Mouse (Mus musculus) layer of hippocampus, adult 9-10 months (tissue): Measurements from ENCODE around the gene Nadk2.

ENCODE experiments used
- DNase-seq: peaks from one replicate; pipeline ENCODE4 v3.0.0; 2022; ENCODE audit warnings: low spot score

The Nadk2 gene

GRCm38 (mm10) chr15:9087895-9088682, 17.0 kb downstream of the Nadk2 start:
- DNase-seq, result no peak

DNA sequence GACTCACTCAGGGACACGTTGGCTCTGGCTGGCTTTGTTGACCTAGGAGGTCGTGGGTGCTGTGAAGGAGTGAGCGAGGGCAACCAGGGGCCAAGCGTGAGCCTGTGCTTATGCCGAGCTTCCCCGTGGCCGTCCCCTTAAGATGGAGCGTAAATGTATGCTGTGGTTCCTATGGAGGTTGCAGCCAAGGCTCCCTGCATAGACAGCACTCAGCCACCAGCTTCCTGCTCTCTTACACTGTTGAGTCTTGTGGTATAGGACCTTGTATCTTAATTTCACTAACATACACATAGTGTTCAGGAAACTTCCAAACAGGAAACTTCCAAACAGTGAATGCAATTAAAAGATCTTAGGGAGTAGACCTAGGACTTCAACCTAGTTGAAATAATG, 17.6 kb downstream of the Nadk2 start:
- no peak for DNase-seq

- no peak for DNase-seq
Observed at GRCm38 (mm10) chr15:9089136-9089720, 18.2 kb downstream of the Nadk2 start.

GRCm38 (mm10) chr15:9090662-9091061, 19.6 kb downstream of the Nadk2 start:
- no peak for DNase-seq

GRCm38 (mm10) chr15:9093598-9094365, 22.7 kb downstream of the Nadk2 start:
- DNase-seq, result no peak

GRCm38 (mm10) chr15:9094366-9094750, 23.3 kb downstream of the Nadk2 start:
- no peak for DNase-seq

DNA sequence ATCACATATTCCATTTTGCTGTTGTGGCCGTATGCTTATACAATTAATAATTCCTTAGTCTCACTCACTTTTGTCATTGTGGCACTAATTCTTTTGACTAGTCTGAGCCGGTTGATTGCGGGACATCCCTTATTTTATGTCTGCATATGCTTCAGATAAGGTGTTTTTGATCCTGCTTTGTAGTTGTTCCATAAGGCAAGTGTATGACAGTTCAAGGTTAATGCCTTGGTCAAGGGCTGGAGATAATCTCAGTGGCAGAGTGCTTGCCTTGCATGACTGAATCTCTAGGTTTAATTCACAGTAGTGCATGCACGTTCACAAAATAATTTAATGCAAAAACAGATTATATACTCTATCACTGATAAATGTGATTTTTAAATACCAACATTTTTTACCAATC, 25.8 kb downstream of the Nadk2 start:
- DNase-seq, result no peak

GRCm38 (mm10) chr15:9100446-9101077, 29.5 kb downstream of the Nadk2 start:
- DNase-seq, result no peak

DNA sequence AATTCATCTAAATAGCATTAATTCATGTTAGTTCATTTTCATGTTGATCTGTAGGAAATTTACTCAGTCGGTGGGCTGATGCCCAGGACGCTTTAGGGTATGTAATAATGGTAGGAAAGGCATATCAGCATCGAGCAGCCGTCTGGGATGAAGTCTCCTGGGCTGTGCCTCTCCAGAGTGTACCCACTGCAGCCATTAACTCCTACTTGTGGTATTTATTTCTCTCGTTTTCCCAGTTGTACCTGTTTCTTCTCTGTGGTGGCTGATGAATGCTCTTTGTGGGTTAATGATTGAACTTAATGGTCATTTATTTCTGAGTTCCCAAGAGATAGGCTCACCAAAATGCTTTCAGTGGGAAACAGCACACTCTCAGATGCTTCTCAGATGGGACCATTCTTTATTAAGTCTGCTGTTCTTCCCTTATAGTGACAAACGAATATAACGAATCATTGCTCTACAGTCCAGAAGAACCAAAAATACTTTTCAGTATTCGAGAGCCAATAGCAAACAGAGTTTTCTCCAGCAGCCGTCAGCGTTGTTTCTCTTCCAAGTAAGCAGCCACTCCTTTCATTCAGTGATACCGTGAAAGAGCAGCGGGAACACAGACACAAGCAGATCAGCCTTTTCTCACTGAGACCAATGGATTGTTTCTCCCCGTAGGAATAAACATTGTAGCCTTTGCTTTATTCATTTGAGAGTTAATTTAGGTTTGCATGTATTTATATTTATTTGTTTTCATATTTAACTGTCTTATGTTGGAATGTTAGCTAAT, 35.4 kb downstream of the Nadk2 start:
- DNase-seq, result no peak

DNA sequence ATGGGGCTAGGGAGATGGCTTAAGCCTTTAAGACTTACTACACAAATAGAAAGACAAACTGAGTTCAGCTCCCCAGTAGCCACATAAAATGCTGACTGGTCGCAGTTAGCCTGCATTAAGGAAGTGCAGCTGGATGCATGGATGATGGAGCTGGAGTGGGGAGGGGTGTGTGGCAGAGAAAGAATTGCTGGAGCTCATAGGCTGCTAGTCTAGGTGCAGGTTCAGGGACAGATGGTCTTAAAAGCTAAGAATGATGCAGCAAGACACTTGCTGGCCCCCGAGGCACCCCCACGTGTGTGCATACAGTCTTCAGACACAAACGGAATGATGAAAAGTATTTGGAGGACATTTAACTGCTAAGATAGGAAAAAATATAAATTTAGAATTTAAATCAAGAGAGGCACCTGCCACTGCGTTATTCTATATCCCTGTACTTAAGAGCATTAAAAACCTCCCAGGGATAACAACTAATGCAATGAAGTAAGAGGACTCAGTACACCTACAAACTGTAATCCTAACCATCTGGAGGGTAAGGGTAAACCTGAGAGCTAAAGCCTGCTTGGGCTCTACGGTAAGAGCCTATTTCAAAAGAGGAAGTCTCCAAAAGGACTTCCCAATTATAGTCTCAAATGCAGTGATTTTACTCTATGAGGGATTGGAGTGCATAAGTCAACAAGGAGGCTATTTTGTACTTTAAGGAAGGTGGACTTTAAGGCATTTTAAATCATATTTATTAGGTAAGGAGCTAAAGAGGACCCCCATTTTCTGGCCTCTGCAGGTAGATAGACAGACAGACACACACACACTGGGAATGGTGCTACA, 39.7 kb downstream of the Nadk2 start:
- no peak for DNase-seq

GRCm38 (mm10) chr15:9111648-9112047, 40.6 kb downstream of the Nadk2 start:
- no peak for DNase-seq

- no peak for DNase-seq
Observed at GRCm38 (mm10) chr15:9113556-9113955, 42.5 kb downstream of the Nadk2 start.

GRCm38 (mm10) chr15:9114131-9114530, 43.1 kb downstream of the Nadk2 start:
- DNase-seq, result no peak

GRCm38 (mm10) chr15:9114599-9114998, 43.5 kb downstream of the Nadk2 start:
- DNase-seq, result no peak

DNA sequence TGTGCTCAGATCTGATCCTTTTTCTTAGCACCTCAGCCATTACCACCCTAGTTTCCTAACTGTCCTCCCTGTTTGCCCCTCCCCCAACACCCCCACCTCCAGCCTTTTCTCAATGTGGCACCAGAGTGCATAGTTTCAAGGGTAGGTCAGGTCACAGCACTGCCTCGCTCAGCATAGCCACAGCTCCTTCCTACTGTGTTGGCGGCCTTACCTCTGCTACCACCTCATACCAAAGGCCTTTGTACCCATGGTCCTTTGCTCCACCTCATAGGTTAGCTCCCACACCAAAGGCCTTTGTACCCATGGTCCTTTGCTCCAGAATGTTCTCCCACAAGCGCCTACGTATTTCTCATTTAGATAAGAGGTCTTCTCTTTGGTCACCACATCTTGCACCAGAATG, 47.8 kb downstream of the Nadk2 start:
- DNase-seq, result no peak

DNA sequence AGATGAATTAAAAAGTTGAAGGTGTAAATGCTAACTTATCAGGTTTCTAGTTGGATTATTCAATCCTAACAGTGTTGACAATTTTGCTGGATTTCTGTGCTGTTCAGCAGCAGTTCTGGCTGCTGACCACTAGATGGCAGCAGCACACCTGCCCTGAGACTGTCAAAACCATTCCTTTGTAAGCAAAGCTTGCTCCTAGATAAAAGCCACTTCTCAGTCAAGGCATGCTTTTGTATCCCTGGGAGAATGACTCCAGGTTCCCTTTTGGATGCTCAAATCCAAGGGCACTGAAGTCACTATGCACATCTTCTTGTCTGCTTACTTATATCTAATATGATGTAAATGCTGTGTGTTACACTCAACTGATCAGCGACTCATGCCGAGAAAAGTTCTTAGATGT, 49.0 kb downstream of the Nadk2 start:
- peak; percentile 41 for DNase-seq

- DNase-seq, result no peak
Observed at GRCm38 (mm10) chr15:9122989-9123388, 51.9 kb downstream of the Nadk2 start.

DNA sequence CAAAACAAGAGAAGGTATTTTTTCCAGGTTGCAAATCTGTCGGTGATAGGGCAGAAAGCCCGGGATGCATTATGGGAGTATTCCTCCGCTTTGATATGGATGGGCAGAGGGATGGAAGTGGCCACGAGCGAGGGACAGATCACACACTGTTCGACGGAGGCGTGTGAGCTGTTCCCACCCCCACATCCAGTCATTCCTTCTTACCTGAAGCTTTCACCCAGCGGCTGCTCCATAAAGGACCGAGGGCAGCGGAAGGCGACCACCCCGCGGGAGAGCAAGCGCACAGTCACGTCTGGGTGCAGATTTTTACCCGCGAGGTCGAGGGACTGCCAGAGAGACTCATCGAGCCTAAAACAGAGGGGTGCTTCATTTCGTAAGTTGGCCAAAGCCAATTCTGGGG, 53.8 kb downstream of the Nadk2 start:
- no peak for DNase-seq

DNA sequence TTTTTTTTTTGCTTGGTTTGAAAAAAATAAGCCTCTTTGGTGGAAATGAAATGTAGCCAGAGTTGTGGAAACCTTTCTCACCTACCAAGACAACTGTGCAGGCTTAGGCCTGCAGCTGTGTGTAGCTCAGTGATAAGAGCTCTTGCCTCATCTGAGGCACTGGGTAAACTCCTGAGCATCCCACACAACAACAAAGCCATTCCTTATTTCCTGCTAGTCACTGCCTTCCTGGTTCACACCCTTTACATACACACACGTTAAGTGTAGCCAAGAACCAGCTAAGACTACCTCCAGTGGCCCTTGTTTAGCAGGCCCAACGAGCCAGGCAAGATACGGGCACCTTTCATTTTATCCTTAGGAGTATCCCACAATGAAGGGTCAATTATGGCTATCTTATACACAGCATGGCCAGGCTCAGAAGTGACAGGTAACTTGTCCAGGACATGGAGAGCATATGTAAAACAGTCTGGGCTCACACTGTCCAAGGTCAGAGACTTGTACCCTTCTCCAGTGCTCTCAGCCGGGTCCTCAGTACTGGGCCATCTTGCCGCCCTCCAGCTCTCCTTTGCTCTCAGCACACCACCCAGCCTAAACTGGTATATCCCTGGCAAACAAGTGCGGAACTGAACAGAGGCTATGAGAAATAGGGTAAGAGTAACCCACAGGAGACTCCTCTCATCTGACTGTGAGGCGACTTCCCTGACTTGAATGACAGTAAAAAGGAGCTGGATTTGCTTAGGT, 56.2 kb downstream of the Nadk2 start:
- no peak for DNase-seq

DNA sequence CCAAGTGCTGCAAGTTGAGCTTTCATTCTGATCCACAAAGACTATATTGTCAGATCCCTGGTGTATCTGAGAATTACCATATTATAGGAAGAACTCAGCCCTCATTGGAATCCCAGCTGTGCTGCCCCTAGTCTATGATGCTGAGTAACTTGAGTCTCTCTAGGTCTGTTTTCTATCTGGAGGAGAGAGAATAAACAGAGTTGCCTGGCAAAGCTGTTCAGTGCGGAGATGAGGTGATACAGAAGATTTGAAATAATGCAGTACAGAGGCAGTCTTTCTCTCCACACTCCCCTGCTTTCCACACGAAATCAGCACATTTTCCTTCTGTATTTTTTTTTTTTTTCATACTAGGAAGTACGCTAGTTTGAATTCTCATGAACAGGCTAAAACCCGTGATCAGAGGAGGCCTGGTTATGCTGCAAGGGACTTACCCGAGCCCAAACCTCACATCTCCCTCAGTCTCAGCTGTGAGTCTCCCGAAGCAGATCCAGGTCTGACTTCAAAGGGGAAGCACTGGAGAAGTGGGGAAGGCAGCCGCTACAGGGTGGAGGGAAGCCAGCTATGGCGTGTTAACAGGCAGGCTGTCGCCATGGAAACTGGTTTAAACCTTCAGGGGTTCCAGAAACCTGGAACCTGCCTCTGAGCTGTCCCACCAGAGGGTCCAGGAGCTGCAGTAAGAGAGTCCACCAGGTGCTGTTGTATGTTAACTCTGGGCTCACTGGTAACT, 59.9 kb downstream of the Nadk2 start:
- no peak for DNase-seq
